Mouse (Mus musculus) kidney, adult 2 months (tissue): ENCODE results near the gene Nup88.

Experiments used
- CTCF ChIP-seq: fragments of 200-500 bp; conservative IDR thresholded peaks from 2 replicates; pipeline ENCODE4 v1.5.1; 2011; ENCODE audit warnings: low read depth, mild to moderate bottlenecking, control low read depth, low read length, moderate library complexity, mixed read lengths; ENCODE audit not compliant: insufficient read depth, insufficient read length
- POLR2A ChIP-seq: fragments of 200-500 bp; IDR thresholded peaks from one replicate; pipeline ENCODE4 v1.6.1; 2011; ENCODE audit warnings: low read depth, low read length, control low read depth

- no peak for TF ChIP-seq POLR2A
- TF ChIP-seq CTCF = no peak
Observed at GRCm38 (mm10) chr11:70911323-70911722, 58.5 kb downstream of the Nup88 start.
